Mouse (Mus musculus) inflammation-experienced regulatory T-cells, adult 16 weeks (primary cell): ENCODE results near the gene Zfp553. TPM values are rescaled to one million over a fixed set of nuclear protein-coding genes. Genes with fewer than 3 reads are reported as not detected.

Source experiments
- polyA plus RNA-seq: library from polyadenylated mRNA; unstranded; fragments of 100-300 nt; shearing (Covaris generic); gene quantifications from one replicate; pipeline ENCODE4 v1.2.1, GENCODE M21; 2017

Zfp553 gene
- 26.7 TPM for polyA plus RNA-seq

GRCm38 (mm10) chr7:127232622-127233367 is at the start of gene Zfp553, which contains the start of gene Sept1:
Gene Zfp553, plus strand, starts transcription at chr7:127233061.
Gene Sept1, minus strand, starts transcription at chr7:127233130.

GRCm38 (mm10) chr7:127195544-127196295 is 37.1 kb upstream of the Zfp553 start, which contains the start of gene Cd2bp2:
Gene Cd2bp2, minus strand, starts transcription at chr7:127196050.

GRCm38 (mm10) chr7:127208295-127208552 is 24.6 kb upstream of the Zfp553 start, which contains the start of gene Tbc1d10b:
Gene Tbc1d10b, minus strand, starts transcription at chr7:127208468.

GRCm38 (mm10) chr7:127208553-127209438 is 24.1 kb upstream of the Zfp553 start, which contains the start of gene Mylpf:
Gene Mylpf, plus strand, starts transcription at chr7:127208890.

GRCm38 (mm10) chr7:127243870-127244657 is 11.2 kb downstream of the Zfp553 start, which contains the start of gene Zfp771:
Gene Zfp771, plus strand, starts transcription at chr7:127244274.

GRCm38 (mm10) chr7:127260309-127261111 is 27.6 kb downstream of the Zfp553 start, which contains the start of gene Dctpp1:
Gene Dctpp1, minus strand, starts transcription at chr7:127260709.

GRCm38 (mm10) chr7:127273925-127274789 is 41.3 kb downstream of the Zfp553 start, which contains the start of gene Sephs2:
Gene Sephs2, minus strand, starts transcription at chr7:127274055.

Other genes with a start within 250 kb of the Zfp553 start
- 61.2 TPM for gene Mvp, start 218.4 kb upstream of the Zfp553 start, polyA plus RNA-seq
- gene Pagr1b, start 216.6 kb upstream of the Zfp553 start, polyA plus RNA-seq: 1.2 TPM
- 166 TPM for gene Pagr1a, start 215.7 kb upstream of the Zfp553 start, polyA plus RNA-seq
- gene Gm42742, start 212.0 kb upstream of the Zfp553 start, polyA plus RNA-seq: 47.3 TPM
- gene Prrt2, start 211.8 kb upstream of the Zfp553 start, polyA plus RNA-seq: 27.4 TPM
- 27.5 TPM for gene Maz, start 206.0 kb upstream of the Zfp553 start, polyA plus RNA-seq
- 16.5 TPM for gene Kif22, start 190.6 kb upstream of the Zfp553 start, polyA plus RNA-seq
- not detected for gene Zg16, start 145.7 kb upstream of the Zfp553 start, polyA plus RNA-seq
- gene AI467606, start 141.7 kb upstream of the Zfp553 start, polyA plus RNA-seq: 449 TPM
- 19.6 TPM for gene Qprt, start 110.8 kb upstream of the Zfp553 start, polyA plus RNA-seq
- gene Spn, start 95.2 kb upstream of the Zfp553 start, polyA plus RNA-seq: 78.6 TPM
- gene Cd2bp2, start 37.0 kb upstream of the Zfp553 start, polyA plus RNA-seq: 89.7 TPM
- gene Tbc1d10b, start 24.6 kb upstream of the Zfp553 start, polyA plus RNA-seq: 11.7 TPM
- gene Mylpf, start 24.2 kb upstream of the Zfp553 start, polyA plus RNA-seq: 18.9 TPM
- 480 TPM for gene Sept1, start 69 bp downstream of the Zfp553 start, polyA plus RNA-seq
- gene Zfp771, start 11.2 kb downstream of the Zfp553 start, polyA plus RNA-seq: 1.8 TPM
- 36.1 TPM for gene Dctpp1, start 27.6 kb downstream of the Zfp553 start, polyA plus RNA-seq
- gene Sephs2, start 41.0 kb downstream of the Zfp553 start, polyA plus RNA-seq: 31.6 TPM
- gene Itgal, start 63.2 kb downstream of the Zfp553 start, polyA plus RNA-seq: 462 TPM
- 0.49 TPM for gene Zfp768, start 112.5 kb downstream of the Zfp553 start, polyA plus RNA-seq
- 20.8 TPM for gene Zfp747, start 143.0 kb downstream of the Zfp553 start, polyA plus RNA-seq
- gene 9130019O22Rik, start 154.1 kb downstream of the Zfp553 start, polyA plus RNA-seq: 9.6 TPM
- 7.4 TPM for gene E430018J23Rik, start 160.6 kb downstream of the Zfp553 start, polyA plus RNA-seq
- gene Zfp764, start 173.8 kb downstream of the Zfp553 start, polyA plus RNA-seq: 15.9 TPM
- gene Zfp688, start 189.0 kb downstream of the Zfp553 start, polyA plus RNA-seq: 52.8 TPM
- gene Zfp689, start 216.1 kb downstream of the Zfp553 start, polyA plus RNA-seq: 10.1 TPM
- 156 TPM for gene Prr14, start 226.6 kb downstream of the Zfp553 start, polyA plus RNA-seq
- 9.0 TPM for gene Fbrs, start 246.1 kb downstream of the Zfp553 start, polyA plus RNA-seq